Mouse (Mus musculus) neural tube, embryonic 14.5 days (tissue): ENCODE measurements around the gene Rheb. TPM values are rescaled to one million over a fixed set of nuclear protein-coding genes. Genes with fewer than 3 reads are reported as not detected.

Source experiments
- ATAC-seq: fragments of 200-750 bp; cut with Nextera tagmentation; 2 replicates; pipeline ENCODE4 v1.8.0; 2017; ENCODE audit warnings: low read depth, mild to moderate bottlenecking, moderate TSS enrichment, moderate library complexity
- H3K27ac ChIP-seq: fragments of 300-500 bp; sonication (generic); 2 replicates; pipeline ENCODE4 v1.5.1; 2014; ENCODE audit warnings: low read depth, mild to moderate bottlenecking, control low read depth, low read length, moderate library complexity, mixed read lengths
- H3K27me3 ChIP-seq: fragments of 300-500 bp; sonication (generic); 2 replicates; pipeline ENCODE4 v1.6.1; 2014; ENCODE audit warnings: low read length; ENCODE audit not compliant: control insufficient read depth, insufficient read depth
- H3K36me3 ChIP-seq: fragments of 300-500 bp; sonication (generic); 2 replicates; pipeline ENCODE4 v1.6.1; 2014; ENCODE audit warnings: low read length, mixed read lengths; ENCODE audit not compliant: control insufficient read depth, insufficient read depth
- H3K4me1 ChIP-seq: fragments of 300-500 bp; sonication (generic); 2 replicates; pipeline ENCODE4 v1.6.1; 2014; ENCODE audit warnings: low read length; ENCODE audit not compliant: control insufficient read depth, insufficient read depth
- H3K4me2 ChIP-seq: fragments of 300-500 bp; sonication (generic); 2 replicates; pipeline ENCODE4 v1.6.1; 2014; ENCODE audit warnings: mild to moderate bottlenecking, low read depth, low read length, control low read depth
- H3K4me3 ChIP-seq: fragments of 300-500 bp; sonication (generic); 2 replicates; pipeline ENCODE4 v1.5.1; 2014; ENCODE audit warnings: low read depth, low read length, control low read depth, mixed read lengths
- H3K9ac ChIP-seq: fragments of 300-500 bp; sonication (generic); replicated peaks from 2 replicates; pipeline ENCODE4 v1.6.1; 2014; ENCODE audit warnings: low read depth, mild to moderate bottlenecking, control low read depth, low read length, mixed read lengths
- H3K9me3 ChIP-seq: fragments of 300-500 bp; sonication (generic); 2 replicates; pipeline ENCODE4 v1.6.1; 2016; ENCODE audit warnings: low read length; ENCODE audit not compliant: control insufficient read depth
- WGBS: fragments of 180-500 bp; shearing (Covaris S2); extraction: QIAGEN DNeasy Blood & Tissue Kit; methylation state at CpG from one replicate; pipeline ENCODE4 v1.1.7; 2014; 5-methylcytosine and 5-hydroxymethylcytosine counted together
- polyA plus RNA-seq: library from polyadenylated mRNA; unstranded; fragments of >200 nt; fragmentation: Nextera tagmentation; extraction: Ambion mirVana; gene quantifications from 2 replicates; pipeline ENCODE4 v1.2.1, GENCODE M21; 2014

Rheb gene
- polyA plus RNA-seq, 1 experiment from 2014 or later = 222 TPM

- H3K9me3 ChIP-seq = no peaks in the 10 kb centered on the region
- H3K9ac ChIP-seq = no peak overlapping the region
- H3K4me3 ChIP-seq = no peak overlapping the region
- no peaks in the 10 kb centered on the region for H3K36me3 ChIP-seq
- H3K27ac ChIP-seq = no peak overlapping the region
- no peak overlapping the region for H3K4me2 ChIP-seq
- 85% methylated on average over 3 of the region's 3 CpGs for WGBS
- no peaks in the 10 kb centered on the region for H3K27me3 ChIP-seq
- ATAC-seq = no peak
- peaks cover 2% of the 10 kb centered on the region; the same call in 1 of the 2 replicates for H3K4me1 ChIP-seq
Measured at GRCm38 (mm10) chr5:24756931-24757330, 85.5 kb downstream of the Rheb start.

Other genes starting within 250 kb of the Rheb start
- gene Smarcd3, start 218.2 kb downstream of the Rheb start, polyA plus RNA-seq = 139 and 179 TPM in 2 replicates
- 56.2 and 57.9 TPM in 2 replicates for gene Nub1, start 157.1 kb downstream of the Rheb start, polyA plus RNA-seq
- 1.2 and 5.3 TPM in 2 replicates for gene Wdr86, start 111.9 kb downstream of the Rheb start, polyA plus RNA-seq
- gene Crygn, start 84.6 kb downstream of the Rheb start, polyA plus RNA-seq = 2.0 TPM in 1 of 2 replicates, not detected in the other